Mouse (Mus musculus) liver, adult 2 months (tissue): ENCODE results near the gene Ankrd53. TPM values are rescaled to one million over a fixed set of nuclear protein-coding genes. Genes with fewer than 3 reads are reported as not detected.

Experiments used
- DNase-seq: peaks from one replicate; pipeline ENCODE4 v3.0.0-alpha.2; 2011; ENCODE audit warnings: low read depth, low spot score; ENCODE audit errors: extremely low read depth
- H3K27ac ChIP-seq: fragments of 200-500 bp; replicated peaks from 2 replicates; pipeline ENCODE4 v1.5.1; 2012; ENCODE audit warnings: low read depth, mild to moderate bottlenecking, control low read depth, inconsistent platforms, low read length; ENCODE audit not compliant: insufficient read depth
- H3K27me3 ChIP-seq: fragments of 200-500 bp; 2 replicates; pipeline ENCODE4 v1.6.1; 2012; ENCODE audit warnings: mild to moderate bottlenecking, moderate library complexity, low read length, inconsistent platforms; ENCODE audit not compliant: control insufficient read depth, insufficient read depth
- H3K36me3 ChIP-seq: fragments of 200-500 bp; 2 replicates; pipeline ENCODE4 v1.6.1; 2012; ENCODE audit warnings: low read length, inconsistent platforms; ENCODE audit not compliant: control insufficient read depth, insufficient read depth
- H3K4me1 ChIP-seq: fragments of 200-500 bp; 2 replicates; pipeline ENCODE4 v1.6.1; 2011; ENCODE audit warnings: low read length; ENCODE audit not compliant: control insufficient read depth, insufficient read depth
- H3K4me3 ChIP-seq: fragments of 200-500 bp; 2 replicates; pipeline ENCODE4 v1.5.1; 2011; ENCODE audit warnings: low read depth, mild to moderate bottlenecking, control low read depth, low read length, moderate library complexity; ENCODE audit not compliant: insufficient read depth
- H3K79me2 ChIP-seq: fragments of 200-500 bp; 2 replicates; pipeline ENCODE4 v1.6.1; 2012; ENCODE audit warnings: inconsistent platforms, mild to moderate bottlenecking, low read length, moderate library complexity; ENCODE audit not compliant: control insufficient read depth, insufficient read depth
- H3K9ac ChIP-seq: fragments of 200-500 bp; 2 replicates; pipeline ENCODE4 v1.6.1; 2012; ENCODE audit warnings: low read depth, mild to moderate bottlenecking, control low read depth, inconsistent platforms, low read length
- CTCF ChIP-seq: fragments of 200-500 bp; IDR thresholded peaks from 2 replicates; pipeline ENCODE4 v1.5.1; 2011; ENCODE audit warnings: low read depth, low read length, control low read depth
- POLR2A ChIP-seq: fragments of 200-500 bp; IDR thresholded peaks from 2 replicates; pipeline ENCODE4 v1.6.1; 2011; ENCODE audit warnings: low read length, control low read depth; ENCODE audit not compliant: insufficient read depth; ENCODE audit errors: extremely low read depth
- WGBS: fragments of 180-500 bp; shearing (Covaris S2); methylation state at CpG from one replicate; pipeline ENCODE4 v1.1.7; 2018; 5-methylcytosine and 5-hydroxymethylcytosine counted together
- polyA plus RNA-seq: library from polyadenylated mRNA; depleted of rRNA; stranded (reverse); fragments of >200 nt; gene quantifications from 2 replicates; pipeline ENCODE4 v1.2.3, GENCODE M21; 2012
- total RNA-seq: library from RNA; depleted of rRNA; stranded (reverse); fragments of >200 nt; gene quantifications from 2 replicates; pipeline ENCODE4 v1.2.3, GENCODE M21; 2014

Gene Ankrd53
- total and polyA plus RNA-seq, 2 experiments: not detected

DNA sequence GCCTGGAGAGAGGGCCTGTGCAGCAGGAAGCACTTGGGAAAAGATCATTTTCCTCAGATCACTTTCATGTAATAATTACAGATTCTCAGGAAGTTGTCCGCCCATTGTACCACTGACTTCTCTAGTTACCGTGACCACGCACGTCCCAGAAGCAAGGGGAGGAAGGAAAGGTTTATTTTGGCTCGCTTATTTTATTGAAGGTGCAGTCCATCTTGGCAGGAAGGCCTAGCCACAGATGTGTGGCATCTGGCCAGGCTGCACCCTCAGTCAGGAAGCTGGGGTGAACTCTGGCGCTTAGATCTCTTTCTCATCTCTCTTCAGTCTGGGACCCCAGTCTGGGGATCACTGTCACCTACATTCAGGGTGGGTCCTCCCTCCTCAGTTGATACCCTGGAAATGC is 23.8 kb upstream of the Ankrd53 start:
- WGBS: 85% methylated on average over 6 of the region's 6 CpGs
- DNase-seq: no peak
- TF ChIP-seq CTCF (no peak), POLR2A (no peak)
- no peak overlapping the region for H3K27ac ChIP-seq
- no peaks in the 10 kb centered on the region for H3K79me2 ChIP-seq
- H3K9ac ChIP-seq: no peak overlapping the region
- no peaks in the 10 kb centered on the region for H3K27me3 ChIP-seq
- no peak overlapping the region for H3K4me3 ChIP-seq
- no peaks in the 10 kb centered on the region for H3K36me3 ChIP-seq
- H3K4me1 ChIP-seq: peaks cover 2% of the 10 kb centered on the region; the same call in 1 of the 2 replicates

DNA sequence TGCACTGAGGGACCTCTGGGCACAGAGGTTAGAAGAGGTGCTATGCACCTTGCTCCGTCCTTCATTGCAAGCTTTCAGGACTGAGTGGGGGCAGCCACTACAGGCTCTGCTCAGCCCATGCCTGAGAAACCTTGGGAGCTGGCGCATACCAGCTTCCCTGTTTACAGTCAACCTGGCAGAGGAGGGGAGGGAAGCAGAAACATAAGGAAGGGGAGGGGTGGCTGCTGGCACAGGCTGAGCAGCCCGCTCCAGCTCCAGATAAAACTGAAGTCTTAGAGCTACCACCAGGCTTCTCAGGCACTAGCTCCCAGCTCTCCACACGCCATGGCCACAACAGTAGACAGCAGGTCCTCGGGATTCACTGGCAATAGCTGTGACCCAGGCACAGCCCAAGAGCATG is 19.7 kb upstream of the Ankrd53 start, which contains the start of gene Atp6v1b1:
Gene Atp6v1b1 (plus strand): TSS at position 230 of the 400 bp plus-strand sequence.
- no peak within 1 kb of the TSS for H3K27ac ChIP-seq
- no peak for TF ChIP-seq CTCF
- no peak for TF ChIP-seq POLR2A
- 69% methylated on average over 5 of the region's 5 CpGs for WGBS

GRCm38 (mm10) chr6:83743212-83743611 is 19.2 kb upstream of the Ankrd53 start:
- WGBS: 24% methylated on average over 5 of the region's 5 CpGs
- Histone ChIP-seq H3K27me3 (no peaks in the 10 kb centered on the region), H3K27ac (no peak overlapping the region), H3K79me2 (no peaks in the 10 kb centered on the region), H3K9ac (no peak overlapping the region), H3K4me3 (no peak overlapping the region), H3K4me1 (peaks cover 2% of the 10 kb centered on the region), H3K36me3 (no peaks in the 10 kb centered on the region)
- no peak for TF ChIP-seq CTCF
- TF ChIP-seq POLR2A: no peak
- DNase-seq: peak; percentile 78

More for the DNA sequence above, 19.7 kb upstream of the Ankrd53 start, which contains the start of gene Atp6v1b1:
- DNase-seq: no peak
- peaks cover 2% of the 10 kb centered on the region for H3K4me1 ChIP-seq
- no peaks in the 10 kb centered on the region for H3K36me3 ChIP-seq
- H3K79me2 ChIP-seq: no peaks in the 10 kb centered on the region
- H3K9ac ChIP-seq: no peak within 1 kb of the TSS
- H3K27me3 ChIP-seq: no peaks in the 10 kb centered on the region
- no peak within 1 kb of the TSS for H3K4me3 ChIP-seq

GRCm38 (mm10) chr6:83744126-83744525 is 18.3 kb upstream of the Ankrd53 start:
- no peak for TF ChIP-seq POLR2A
- TF ChIP-seq CTCF: no peak
- H3K27me3 ChIP-seq: no peaks in the 10 kb centered on the region
- 76% methylated on average over 5 of the region's 5 CpGs for WGBS
- H3K4me3 ChIP-seq: no peak overlapping the region
- H3K79me2 ChIP-seq: no peaks in the 10 kb centered on the region
- H3K27ac ChIP-seq: no peak overlapping the region
- DNase-seq: no peak
- no peak overlapping the region for H3K9ac ChIP-seq
- H3K4me1 ChIP-seq: peaks cover 2% of the 10 kb centered on the region
- no peaks in the 10 kb centered on the region for H3K36me3 ChIP-seq

DNA sequence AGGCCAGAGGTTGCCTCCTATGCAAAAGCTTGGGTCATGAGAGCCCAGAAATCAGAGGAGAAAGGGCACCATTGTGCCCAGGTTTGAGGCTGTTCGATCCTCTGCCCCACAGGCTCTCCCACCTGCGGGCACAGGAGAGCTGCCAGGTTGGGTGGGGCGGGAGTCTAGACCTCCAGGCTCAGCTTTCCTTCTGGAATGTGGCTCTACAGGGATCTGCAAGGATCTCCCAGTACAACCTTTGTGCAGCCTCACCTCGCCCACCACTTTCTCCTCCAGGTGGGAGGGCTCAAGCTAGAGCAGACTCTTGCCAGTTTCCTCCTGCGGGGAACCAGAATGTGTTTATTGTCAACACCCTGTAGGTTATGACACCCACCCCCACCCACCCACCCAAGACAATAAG is 17.9 kb upstream of the Ankrd53 start:
- peaks cover 2% of the 10 kb centered on the region for H3K4me1 ChIP-seq
- 84% methylated on average over 5 of the region's 5 CpGs for WGBS
- DNase-seq: no peak
- H3K27ac ChIP-seq: no peak overlapping the region
- no peak overlapping the region for H3K4me3 ChIP-seq
- H3K27me3 ChIP-seq: no peaks in the 10 kb centered on the region
- H3K9ac ChIP-seq: no peak overlapping the region
- TF ChIP-seq CTCF (no peak), POLR2A (no peak)
- no peaks in the 10 kb centered on the region for H3K79me2 ChIP-seq
- no peaks in the 10 kb centered on the region for H3K36me3 ChIP-seq

GRCm38 (mm10) chr6:83745466-83745865 is 17.0 kb upstream of the Ankrd53 start:
- no peak overlapping the region for H3K27ac ChIP-seq
- 44% methylated on average over 2 of the region's 2 CpGs for WGBS
- no peak overlapping the region for H3K9ac ChIP-seq
- no peaks in the 10 kb centered on the region for H3K36me3 ChIP-seq
- DNase-seq: peak; percentile 59
- no peaks in the 10 kb centered on the region for H3K79me2 ChIP-seq
- no peak for TF ChIP-seq POLR2A
- no peak for TF ChIP-seq CTCF
- H3K4me1 ChIP-seq: peaks cover 2% of the 10 kb centered on the region
- H3K27me3 ChIP-seq: no peaks in the 10 kb centered on the region
- H3K4me3 ChIP-seq: no peak overlapping the region
